Mouse (Mus musculus) liver, embryonic 15.5 days (tissue): ENCODE measurements around the gene Tmem56. TPM values are rescaled to one million over a fixed set of nuclear protein-coding genes. Genes with fewer than 3 reads are reported as not detected.
A peak's percentile ranks its signal among the peaks of the same experiment; 100 is the strongest.

ENCODE experiments used
- ATAC-seq: fragments of 200-750 bp; cut with Nextera tagmentation; 2 replicates; pipeline ENCODE4 v1.8.0; 2017; ENCODE audit warnings: moderate number of reproducible peaks, mild to moderate bottlenecking, moderate library complexity; ENCODE audit not compliant: insufficient read depth
- H3K27ac ChIP-seq: fragments of 300-500 bp; sonication (generic); replicated peaks from 2 replicates; pipeline ENCODE4 v1.5.1; 2015; ENCODE audit warnings: mild to moderate bottlenecking, inconsistent platforms
- H3K27me3 ChIP-seq: fragments of 300-500 bp; sonication (generic); 2 replicates; pipeline ENCODE4 v1.6.1; 2015; ENCODE audit warnings: mild to moderate bottlenecking, inconsistent platforms
- H3K36me3 ChIP-seq: fragments of 300-500 bp; sonication (generic); replicated peaks from 2 replicates; pipeline ENCODE4 v1.6.1; 2015; ENCODE audit warnings: moderate library complexity, mild to moderate bottlenecking, inconsistent platforms
- H3K4me1 ChIP-seq: fragments of 300-500 bp; sonication (generic); replicated peaks from 2 replicates; pipeline ENCODE4 v1.6.1; 2015; ENCODE audit warnings: inconsistent platforms
- H3K4me2 ChIP-seq: fragments of 300-500 bp; sonication (generic); 2 replicates; pipeline ENCODE4 v1.6.1; 2015; ENCODE audit warnings: moderate library complexity, mild to moderate bottlenecking, inconsistent platforms
- H3K4me3 ChIP-seq: fragments of 300-500 bp; sonication (generic); replicated peaks from 2 replicates; pipeline ENCODE4 v1.5.1; 2015; ENCODE audit warnings: mild to moderate bottlenecking, inconsistent platforms
- H3K9ac ChIP-seq: fragments of 300-500 bp; sonication (generic); 2 replicates; pipeline ENCODE4 v1.6.1; 2015; ENCODE audit warnings: moderate library complexity, mild to moderate bottlenecking, inconsistent platforms
- H3K9me3 ChIP-seq: fragments of 300-500 bp; sonication (generic); replicated peaks from 2 replicates; pipeline ENCODE4 v1.6.1; 2016; ENCODE audit warnings: inconsistent platforms
- WGBS: fragments of 180-500 bp; shearing (Covaris S2); methylation state at CpG from one replicate; pipeline ENCODE4 v1.1.7; 2015; ENCODE audit warnings: mixed read lengths; ENCODE audit not compliant: insufficient replicate concordance; 5-methylcytosine and 5-hydroxymethylcytosine counted together
- polyA plus RNA-seq: library from polyadenylated mRNA; unstranded; fragments of >200 nt; fragmentation: Nextera tagmentation; extraction: Ambion mirVana; gene quantifications from 2 replicates; pipeline ENCODE4 v1.2.1, GENCODE M21; 2015

The Tmem56 gene
- polyA plus RNA-seq, 1 experiment from 2014 or later = 14.9 TPM

GRCm38 (mm10) chr3:121240362-121241040, 42.4 kb downstream of the Tmem56 start:
- ATAC-seq = no peak
- no peak overlapping the region for H3K4me3 ChIP-seq
- WGBS = 74% methylated on average over 8 of the region's 8 CpGs

GRCm38 (mm10) chr3:121239096-121239495, 43.8 kb downstream of the Tmem56 start:
- Histone ChIP-seq H3K9ac (no peak overlapping the region), H3K27ac (no peak overlapping the region)
- 81% methylated on average over 8 of the region's 8 CpGs for WGBS

More at GRCm38 (mm10) chr3:121240362-121241040, 42.4 kb downstream of the Tmem56 start:
- Histone ChIP-seq H3K27me3 (no peaks in the 10 kb centered on the region), H3K36me3 (peaks cover 14% of the 10 kb centered on the region; the same call in 1 of the 2 replicates), H3K4me1 (peaks cover 26% of the 10 kb centered on the region), H3K9ac (no peak overlapping the region), H3K9me3 (no peaks in the 10 kb centered on the region), H3K27ac (no peak overlapping the region), H3K4me2 (no peak overlapping the region)

GRCm38 (mm10) chr3:121224763-121225162, 58.1 kb downstream of the Tmem56 start:
- H3K36me3 ChIP-seq = peaks cover 82% of the 10 kb centered on the region
- H3K9me3 ChIP-seq = no peaks in the 10 kb centered on the region
- ATAC-seq = no peak
- peaks cover 12% of the 10 kb centered on the region for H3K4me1 ChIP-seq
- H3K4me2 ChIP-seq = no peak overlapping the region
- no peak overlapping the region for H3K4me3 ChIP-seq
- no peak overlapping the region for H3K9ac ChIP-seq
- H3K27me3 ChIP-seq = no peaks in the 10 kb centered on the region
- 80% methylated on average over 8 of the region's 8 CpGs for WGBS
- no peak overlapping the region for H3K27ac ChIP-seq

More at GRCm38 (mm10) chr3:121239096-121239495, 43.8 kb downstream of the Tmem56 start:
- no peak for ATAC-seq
- Histone ChIP-seq H3K27me3 (no peaks in the 10 kb centered on the region), H3K4me1 (peaks cover 16% of the 10 kb centered on the region), H3K4me3 (no peak overlapping the region), H3K9me3 (no peaks in the 10 kb centered on the region), H3K4me2 (no peak overlapping the region), H3K36me3 (peaks cover 24% of the 10 kb centered on the region)

- Histone ChIP-seq H3K9me3 (no peaks in the 10 kb centered on the region), H3K27ac (no peak overlapping the region), H3K4me2 (no peak overlapping the region), H3K4me1 (peaks cover 12% of the 10 kb centered on the region), H3K27me3 (no peaks in the 10 kb centered on the region), H3K36me3 (peaks cover 80% of the 10 kb centered on the region), H3K9ac (no peak overlapping the region), H3K4me3 (no peak overlapping the region)
- no peak for ATAC-seq
- WGBS = 81% methylated on average over 6 of the region's 6 CpGs
Observed at GRCm38 (mm10) chr3:121224185-121224584, 58.7 kb downstream of the Tmem56 start.

GRCm38 (mm10) chr3:121221987-121222386, 60.9 kb downstream of the Tmem56 start:
- peak; percentile 53 for ATAC-seq
- peaks cover 81% of the 10 kb centered on the region for H3K36me3 ChIP-seq

GRCm38 (mm10) chr3:121217011-121217410, 65.9 kb downstream of the Tmem56 start:
- no peaks in the 10 kb centered on the region for H3K27me3 ChIP-seq
- 90% methylated on average over 6 of the region's 6 CpGs for WGBS
- peaks cover 77% of the 10 kb centered on the region for H3K36me3 ChIP-seq
- no peak overlapping the region for H3K9ac ChIP-seq
- peaks cover 9% of the 10 kb centered on the region for H3K4me1 ChIP-seq
- H3K27ac ChIP-seq = no peak overlapping the region
- no peak for ATAC-seq
- no peak overlapping the region for H3K4me3 ChIP-seq
- H3K4me2 ChIP-seq = no peak overlapping the region
- H3K9me3 ChIP-seq = no peaks in the 10 kb centered on the region

More at GRCm38 (mm10) chr3:121221987-121222386, 60.9 kb downstream of the Tmem56 start:
- H3K9me3 ChIP-seq = no peaks in the 10 kb centered on the region
- H3K4me3 ChIP-seq = no peak overlapping the region
- H3K9ac ChIP-seq = no peak overlapping the region
- no peaks in the 10 kb centered on the region for H3K27me3 ChIP-seq
- no peak overlapping the region for H3K4me2 ChIP-seq
- WGBS = 44% methylated on average over 7 of the region's 7 CpGs
- peaks cover 12% of the 10 kb centered on the region for H3K4me1 ChIP-seq
- H3K27ac ChIP-seq = no peak overlapping the region

- ATAC-seq = no peak
- peaks cover 83% of the 10 kb centered on the region for H3K36me3 ChIP-seq
- H3K27ac ChIP-seq = no peak overlapping the region
- 75% methylated on average over 3 of the region's 3 CpGs for WGBS
- no peak overlapping the region for H3K4me2 ChIP-seq
- no peak overlapping the region for H3K4me3 ChIP-seq
- no peak overlapping the region for H3K9ac ChIP-seq
- H3K4me1 ChIP-seq = no peaks in the 10 kb centered on the region
- no peaks in the 10 kb centered on the region for H3K9me3 ChIP-seq
- H3K27me3 ChIP-seq = no peaks in the 10 kb centered on the region
Observed at GRCm38 (mm10) chr3:121213501-121213900, 69.4 kb downstream of the Tmem56 start.

GRCm38 (mm10) chr3:121212156-121212555, 70.7 kb downstream of the Tmem56 start:
- no peaks in the 10 kb centered on the region for H3K9me3 ChIP-seq
- H3K36me3 ChIP-seq = peaks cover 83% of the 10 kb centered on the region
- no peak for ATAC-seq
- H3K27me3 ChIP-seq = no peaks in the 10 kb centered on the region
- no peak overlapping the region for H3K4me3 ChIP-seq
- no peak overlapping the region for H3K27ac ChIP-seq
- no peaks in the 10 kb centered on the region for H3K4me1 ChIP-seq
- no peak overlapping the region for H3K9ac ChIP-seq
- 24% methylated on average over 1 of the region's 1 CpGs for WGBS
- no peak overlapping the region for H3K4me2 ChIP-seq

- H3K9me3 ChIP-seq = no peaks in the 10 kb centered on the region
- H3K36me3 ChIP-seq = peaks cover 71% of the 10 kb centered on the region
- 84% methylated on average over 5 of the region's 5 CpGs for WGBS
- no peak overlapping the region for H3K9ac ChIP-seq
- H3K27ac ChIP-seq = no peak overlapping the region
- ATAC-seq = no peak
- no peak overlapping the region for H3K4me2 ChIP-seq
- H3K27me3 ChIP-seq = no peaks in the 10 kb centered on the region
- peaks cover under 1% of the 10 kb centered on the region; the same call in 1 of the 2 replicates for H3K4me1 ChIP-seq
- H3K4me3 ChIP-seq = no peak overlapping the region
Observed at GRCm38 (mm10) chr3:121208994-121209393, 73.9 kb downstream of the Tmem56 start.

- Histone ChIP-seq H3K9me3 (no peaks in the 10 kb centered on the region), H3K4me1 (peaks cover 21% of the 10 kb centered on the region), H3K9ac (no peak overlapping the region), H3K27me3 (no peaks in the 10 kb centered on the region), H3K4me3 (no peak overlapping the region), H3K36me3 (peaks cover 59% of the 10 kb centered on the region), H3K27ac (no peak overlapping the region), H3K4me2 (no peak overlapping the region)
- 89% methylated on average over 19 of the region's 19 CpGs for WGBS
- no peak for ATAC-seq
Observed at GRCm38 (mm10) chr3:121206202-121206882, 76.6 kb downstream of the Tmem56 start.

- H3K4me2 ChIP-seq = no peak overlapping the region
- peak overlapping the region; percentile 24; the same call in 1 of the 2 replicates for H3K27ac ChIP-seq
- no peaks in the 10 kb centered on the region for H3K9me3 ChIP-seq
- ATAC-seq = no peak
- peaks cover 45% of the 10 kb centered on the region for H3K4me1 ChIP-seq
- H3K27me3 ChIP-seq = no peaks in the 10 kb centered on the region
- H3K9ac ChIP-seq = no peak overlapping the region
- 71% methylated on average over 2 of the region's 2 CpGs for WGBS
- H3K4me3 ChIP-seq = no peak overlapping the region
- peaks cover 22% of the 10 kb centered on the region for H3K36me3 ChIP-seq
Observed at GRCm38 (mm10) chr3:121202638-121203037, 80.3 kb downstream of the Tmem56 start.
